Mouse (Mus musculus) lung, embryonic 15.5 days (tissue): ENCODE data around the gene Fastkd3. TPM values are rescaled to one million over a fixed set of nuclear protein-coding genes. Genes with fewer than 3 reads are reported as not detected.
A peak's percentile ranks its signal among the peaks of the same experiment; 100 is the strongest.

Source experiments
- ATAC-seq: fragments of 200-750 bp; cut with Nextera tagmentation; 2 replicates; pipeline ENCODE4 v1.8.0; 2017; ENCODE audit warnings: moderate number of reproducible peaks, borderline replicate concordance; ENCODE audit not compliant: low FRiP score, low TSS enrichment; ENCODE audit errors: extremely low read depth
- H3K27ac ChIP-seq: fragments of 300-500 bp; sonication (generic); 2 replicates; pipeline ENCODE4 v1.5.1; 2015; ENCODE audit warnings: moderate library complexity, mild to moderate bottlenecking, inconsistent platforms
- H3K27me3 ChIP-seq: fragments of 300-500 bp; sonication (generic); 2 replicates; pipeline ENCODE4 v1.6.1; 2015; ENCODE audit warnings: inconsistent platforms
- H3K36me3 ChIP-seq: fragments of 300-500 bp; sonication (generic); 2 replicates; pipeline ENCODE4 v1.6.1; 2015; ENCODE audit warnings: inconsistent platforms
- H3K4me1 ChIP-seq: fragments of 300-500 bp; sonication (generic); 2 replicates; pipeline ENCODE4 v1.6.1; 2015; ENCODE audit warnings: inconsistent platforms
- H3K4me2 ChIP-seq: fragments of 300-500 bp; sonication (generic); 2 replicates; pipeline ENCODE4 v1.6.1; 2015; ENCODE audit warnings: inconsistent platforms, mild to moderate bottlenecking, moderate library complexity
- H3K4me3 ChIP-seq: fragments of 300-500 bp; sonication (generic); 2 replicates; pipeline ENCODE4 v1.5.1; 2015; ENCODE audit warnings: mild to moderate bottlenecking, inconsistent platforms
- H3K9ac ChIP-seq: fragments of 300-500 bp; sonication (generic); 2 replicates; pipeline ENCODE4 v1.6.1; 2015; ENCODE audit warnings: inconsistent platforms
- H3K9me3 ChIP-seq: fragments of 300-500 bp; sonication (generic); 2 replicates; pipeline ENCODE4 v1.6.1; 2016; ENCODE audit warnings: inconsistent platforms
- WGBS: fragments of 180-500 bp; shearing (Covaris S2); methylation state at CpG from one replicate; pipeline ENCODE4 v1.1.7; 2015; 5-methylcytosine and 5-hydroxymethylcytosine counted together
- polyA plus RNA-seq: library from polyadenylated mRNA; unstranded; fragments of >200 nt; fragmentation: Nextera tagmentation; extraction: Ambion mirVana; gene quantifications from 2 replicates; pipeline ENCODE4 v1.2.1, GENCODE M21; 2015

Gene Fastkd3
- polyA plus RNA-seq, 1 experiment from 2014 or later, result 34.7 TPM

- Histone ChIP-seq H3K27ac (no peak overlapping the region), H3K36me3 (peaks cover 50% of the 10 kb centered on the region), H3K9ac (no peak overlapping the region), H3K4me1 (peaks cover 15% of the 10 kb centered on the region), H3K4me2 (no peak overlapping the region), H3K9me3 (no peaks in the 10 kb centered on the region), H3K4me3 (no peak overlapping the region), H3K27me3 (no peaks in the 10 kb centered on the region)
- 85% methylated on average over 11 of the region's 11 CpGs for WGBS
- ATAC-seq, result no peak
Observed at GRCm38 (mm10) chr13:68583961-68584360, 1.9 kb downstream of the Fastkd3 start.

GRCm38 (mm10) chr13:68585441-68585840 is 3.4 kb downstream of the Fastkd3 start:
- Histone ChIP-seq H3K36me3 (peaks cover 63% of the 10 kb centered on the region), H3K4me1 (peaks cover 15% of the 10 kb centered on the region), H3K9ac (no peak overlapping the region), H3K9me3 (no peaks in the 10 kb centered on the region), H3K4me2 (no peak overlapping the region), H3K4me3 (no peak overlapping the region), H3K27me3 (no peaks in the 10 kb centered on the region), H3K27ac (no peak overlapping the region)
- no peak for ATAC-seq
- 82% methylated on average over 7 of the region's 7 CpGs for WGBS

GRCm38 (mm10) chr13:68588352-68588751 is 6.3 kb downstream of the Fastkd3 start:
- H3K4me1 ChIP-seq, result peaks cover 2% of the 10 kb centered on the region; the same call in 1 of the 2 replicates
- no peak overlapping the region for H3K4me2 ChIP-seq
- no peak for ATAC-seq
- no peak overlapping the region for H3K4me3 ChIP-seq
- H3K36me3 ChIP-seq, result peaks cover 91% of the 10 kb centered on the region
- no peaks in the 10 kb centered on the region for H3K27me3 ChIP-seq
- H3K27ac ChIP-seq, result no peak overlapping the region
- no peaks in the 10 kb centered on the region for H3K9me3 ChIP-seq
- H3K9ac ChIP-seq, result no peak overlapping the region

GRCm38 (mm10) chr13:68593797-68594196 is 11.8 kb downstream of the Fastkd3 start:
- Histone ChIP-seq H3K4me3 (no peak overlapping the region), H3K36me3 (peaks cover 44% of the 10 kb centered on the region), H3K27me3 (no peaks in the 10 kb centered on the region), H3K9ac (no peak overlapping the region), H3K4me1 (no peaks in the 10 kb centered on the region), H3K9me3 (no peaks in the 10 kb centered on the region), H3K4me2 (no peak overlapping the region), H3K27ac (no peak overlapping the region)
- WGBS, result 69% methylated on average over 1 of the region's 1 CpGs
- ATAC-seq, result no peak

- H3K9me3 ChIP-seq, result no peaks in the 10 kb centered on the region
- peaks cover 10% of the 10 kb centered on the region; the same call in 1 of the 2 replicates for H3K4me1 ChIP-seq
- H3K4me2 ChIP-seq, result peak within 1 kb of the TSS; percentile 43
- no peak within 1 kb of the TSS for H3K9ac ChIP-seq
- H3K27ac ChIP-seq, result no peak within 1 kb of the TSS
- no peaks in the 10 kb centered on the region for H3K27me3 ChIP-seq
- ATAC-seq, result no peak
- WGBS, result 9% methylated on average over 9 of the region's 10 CpGs
- H3K4me3 ChIP-seq, result peak within 1 kb of the TSS; percentile 5; the same call in 1 of the 2 replicates
- peaks cover 12% of the 10 kb centered on the region for H3K36me3 ChIP-seq
Observed at GRCm38 (mm10) chr13:68597199-68597598, 15.2 kb downstream of the Fastkd3 start, which contains the start of gene 1700001L19Rik. TSS of gene 1700001L19Rik (plus strand) at chr13:68597421.

GRCm38 (mm10) chr13:68597667-68598066 is 15.6 kb downstream of the Fastkd3 start:
- Histone ChIP-seq H3K9ac (no peak overlapping the region), H3K27me3 (no peaks in the 10 kb centered on the region), H3K4me2 (peak overlapping the region; percentile 43), H3K4me3 (peak overlapping the region; percentile 5; the same call in 1 of the 2 replicates), H3K4me1 (peaks cover 10% of the 10 kb centered on the region; the same call in 1 of the 2 replicates), H3K36me3 (peaks cover 8% of the 10 kb centered on the region), H3K27ac (no peak overlapping the region), H3K9me3 (no peaks in the 10 kb centered on the region)
- ATAC-seq, result peak; percentile 44; the same call in 1 of the 2 replicates
- WGBS, result 16% methylated on average over 13 of the region's 13 CpGs

GRCm38 (mm10) chr13:68598953-68599352 is 16.9 kb downstream of the Fastkd3 start:
- Histone ChIP-seq H3K4me1 (peaks cover 10% of the 10 kb centered on the region; the same call in 1 of the 2 replicates), H3K4me3 (no peak overlapping the region), H3K36me3 (no peaks in the 10 kb centered on the region), H3K27ac (no peak overlapping the region), H3K4me2 (no peak overlapping the region), H3K9me3 (no peaks in the 10 kb centered on the region), H3K9ac (no peak overlapping the region), H3K27me3 (no peaks in the 10 kb centered on the region)
- ATAC-seq, result no peak

- Histone ChIP-seq H3K9me3 (no peaks in the 10 kb centered on the region), H3K4me1 (peaks cover 10% of the 10 kb centered on the region; the same call in 1 of the 2 replicates), H3K9ac (no peak overlapping the region), H3K4me3 (no peak overlapping the region), H3K27ac (peak overlapping the region; percentile 55), H3K36me3 (no peaks in the 10 kb centered on the region), H3K27me3 (no peaks in the 10 kb centered on the region), H3K4me2 (no peak overlapping the region)
- peak; percentile 37; the same call in 1 of the 2 replicates for ATAC-seq
- WGBS, result 12% methylated on average over 6 of the region's 6 CpGs
Observed at GRCm38 (mm10) chr13:68601184-68601583, 19.1 kb downstream of the Fastkd3 start.

GRCm38 (mm10) chr13:68603085-68603484 is 21.1 kb downstream of the Fastkd3 start:
- no peak overlapping the region for H3K9ac ChIP-seq
- 74% methylated on average over 6 of the region's 6 CpGs for WGBS
- H3K4me2 ChIP-seq, result no peak overlapping the region
- H3K27ac ChIP-seq, result no peak overlapping the region
- no peaks in the 10 kb centered on the region for H3K27me3 ChIP-seq
- peaks cover 15% of the 10 kb centered on the region; the same call in 1 of the 2 replicates for H3K4me1 ChIP-seq
- no peaks in the 10 kb centered on the region for H3K9me3 ChIP-seq
- H3K4me3 ChIP-seq, result no peak overlapping the region
- H3K36me3 ChIP-seq, result no peaks in the 10 kb centered on the region
- ATAC-seq, result no peak

GRCm38 (mm10) chr13:68605689-68606126 is 23.7 kb downstream of the Fastkd3 start:
- Histone ChIP-seq H3K27ac (no peak overlapping the region), H3K36me3 (no peaks in the 10 kb centered on the region), H3K4me3 (peak overlapping the region; percentile 28), H3K27me3 (no peaks in the 10 kb centered on the region), H3K9ac (peak overlapping the region; percentile 15; the same call in 1 of the 2 replicates), H3K9me3 (no peaks in the 10 kb centered on the region), H3K4me1 (peaks cover 20% of the 10 kb centered on the region; the same call in 1 of the 2 replicates), H3K4me2 (peak overlapping the region; percentile 50)
- 5% methylated on average over 11 of the region's 11 CpGs for WGBS
- peak; percentile 68; the same call in 1 of the 2 replicates for ATAC-seq

GRCm38 (mm10) chr13:68607652-68608405 is 25.8 kb downstream of the Fastkd3 start:
- 42% methylated on average over 21 of the region's 21 CpGs for WGBS
- peak; percentile 73 for ATAC-seq
- Histone ChIP-seq H3K9me3 (no peaks in the 10 kb centered on the region), H3K4me3 (peak overlapping the region; percentile 14), H3K27me3 (no peaks in the 10 kb centered on the region), H3K4me1 (peaks cover 10% of the 10 kb centered on the region; the same call in 1 of the 2 replicates), H3K9ac (0 out of 2 replicates have a peak overlapping the region, but pooled peaks have one; percentile 9), H3K36me3 (no peaks in the 10 kb centered on the region), H3K4me2 (peak overlapping the region; percentile 48), H3K27ac (peak overlapping the region; percentile 39)

GRCm38 (mm10) chr13:68622792-68623191 is 40.8 kb downstream of the Fastkd3 start:
- Histone ChIP-seq H3K4me2 (no peak overlapping the region), H3K4me1 (no peaks in the 10 kb centered on the region), H3K36me3 (peaks cover 27% of the 10 kb centered on the region), H3K4me3 (no peak overlapping the region), H3K27me3 (no peaks in the 10 kb centered on the region), H3K27ac (no peak overlapping the region), H3K9ac (no peak overlapping the region), H3K9me3 (peaks cover 4% of the 10 kb centered on the region; the same call in 1 of the 2 replicates)
- peak; percentile 35; the same call in 1 of the 2 replicates for ATAC-seq
- 51% methylated on average over 6 of the region's 6 CpGs for WGBS
